Mouse (Mus musculus) mature B cell (primary cell): ENCODE data around the gene Barhl1.

Experiments used
- in situ Hi-C: fragments of 300-500 bp; cut with MboI; formaldehyde crosslinking; loops from 2 replicates; pipeline ENCODE4 v1.14.3; 2019

The Barhl1 gene

DNA sequence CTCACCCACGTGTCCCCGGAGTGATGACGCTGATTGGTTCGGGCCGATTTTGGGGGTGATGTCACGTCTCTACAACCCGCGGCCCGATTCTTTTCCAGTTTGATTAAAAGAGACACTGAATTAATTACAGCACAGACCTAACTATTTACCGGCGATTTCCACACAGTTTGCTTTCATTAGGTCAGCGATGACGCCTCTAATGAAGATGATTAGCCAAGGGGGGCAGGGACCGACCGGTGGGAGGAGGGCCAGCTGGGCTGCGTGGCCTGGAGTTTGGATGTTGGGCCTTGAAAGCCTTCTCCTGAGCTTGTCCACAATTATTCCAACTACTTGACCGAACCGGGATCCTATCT lies at the start of gene Barhl1:
TSS of gene Barhl1 (minus strand) at position 156 of the 353 bp plus-strand sequence.
- in situ Hi-C loops = no loop called here

DNA sequence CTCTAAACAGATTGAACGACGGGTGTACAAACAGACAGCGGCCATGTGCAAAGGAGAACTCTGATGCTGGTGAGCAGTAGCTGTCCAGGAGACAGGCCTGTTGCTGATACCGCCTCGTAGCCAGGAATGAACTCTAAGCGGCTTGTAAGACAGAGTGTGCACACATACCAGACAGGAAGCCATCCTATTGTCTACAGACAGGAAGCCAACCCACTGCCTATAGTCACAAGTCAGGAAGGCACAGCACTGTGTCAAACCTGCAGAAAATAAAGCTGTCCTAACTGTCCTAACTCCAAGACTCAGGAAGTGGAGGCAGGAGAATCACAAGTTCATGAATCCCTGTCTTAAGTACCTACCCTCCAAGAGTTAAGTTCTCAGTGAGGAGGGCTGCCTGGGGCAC lies 47.1 kb upstream of the Barhl1 start:
- in situ Hi-C loops = no loop called here

DNA sequence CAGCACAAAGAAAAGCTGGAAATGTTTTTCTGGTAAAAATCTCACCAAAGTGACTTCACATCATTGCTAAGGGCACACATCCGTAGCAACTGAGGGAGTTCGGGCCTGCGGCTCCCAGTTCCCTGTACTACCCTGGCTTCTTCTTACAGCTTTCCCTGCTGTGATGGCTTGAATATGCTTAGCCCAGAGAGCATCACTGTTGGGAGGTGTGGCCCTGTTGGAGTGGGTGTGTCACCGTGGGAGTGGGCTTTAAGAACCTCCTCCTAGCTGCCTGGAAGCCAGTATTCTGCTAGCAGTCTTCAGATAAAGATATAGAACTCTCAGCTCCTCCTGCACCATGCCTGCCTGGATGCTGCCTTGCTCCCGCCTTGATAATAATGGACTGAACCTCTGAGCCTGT lies 45.2 kb upstream of the Barhl1 start:
- in situ Hi-C loops = no loop called here

DNA sequence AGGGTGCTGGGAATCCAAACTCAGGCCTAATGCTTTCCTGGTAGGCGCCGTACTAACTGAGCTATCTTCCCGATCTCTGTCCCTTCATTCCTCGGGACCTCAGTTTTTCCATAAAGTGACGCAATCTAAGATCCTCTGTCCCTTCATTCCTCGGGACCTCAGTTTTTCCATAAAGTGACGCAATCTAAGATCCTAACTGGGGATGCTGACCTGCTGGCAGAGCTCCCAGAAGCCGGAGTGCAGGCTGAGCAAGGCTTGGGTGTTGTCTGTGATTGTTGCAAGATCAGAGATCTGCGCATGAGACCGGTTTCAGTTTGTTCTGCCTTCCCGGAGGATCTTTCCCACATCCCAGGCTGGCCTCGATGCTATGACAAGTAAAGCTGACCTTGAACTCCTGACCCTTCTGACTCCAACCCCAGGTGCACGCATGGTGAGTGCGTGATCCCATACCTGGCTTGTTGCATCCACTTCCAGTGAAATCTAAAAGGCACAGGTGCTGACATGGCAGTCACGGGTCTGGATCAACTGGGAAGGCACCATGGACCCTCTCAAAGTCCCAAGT lies 44.6 kb upstream of the Barhl1 start:
- in situ Hi-C loops = no loop called here

DNA sequence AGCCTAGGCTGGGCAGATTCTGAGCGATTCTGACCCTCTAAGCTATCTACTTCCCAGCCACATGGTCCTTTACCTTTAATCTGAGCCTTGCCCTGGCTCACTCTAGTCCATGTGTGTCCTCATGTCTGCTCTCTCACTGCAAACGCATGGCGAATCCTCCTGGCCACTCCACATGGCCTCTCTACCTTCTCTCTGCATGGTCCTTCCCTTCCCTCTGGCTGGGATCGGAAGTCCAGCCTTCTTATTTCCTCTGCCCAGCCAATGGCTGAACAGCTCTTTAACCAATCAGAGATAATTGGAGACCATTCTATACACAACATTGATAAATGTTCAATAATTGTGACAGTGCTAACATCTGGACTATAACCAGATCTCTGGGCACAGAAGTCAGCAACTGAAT lies 40.4 kb upstream of the Barhl1 start:
- in situ Hi-C loops = no loop called here

DNA sequence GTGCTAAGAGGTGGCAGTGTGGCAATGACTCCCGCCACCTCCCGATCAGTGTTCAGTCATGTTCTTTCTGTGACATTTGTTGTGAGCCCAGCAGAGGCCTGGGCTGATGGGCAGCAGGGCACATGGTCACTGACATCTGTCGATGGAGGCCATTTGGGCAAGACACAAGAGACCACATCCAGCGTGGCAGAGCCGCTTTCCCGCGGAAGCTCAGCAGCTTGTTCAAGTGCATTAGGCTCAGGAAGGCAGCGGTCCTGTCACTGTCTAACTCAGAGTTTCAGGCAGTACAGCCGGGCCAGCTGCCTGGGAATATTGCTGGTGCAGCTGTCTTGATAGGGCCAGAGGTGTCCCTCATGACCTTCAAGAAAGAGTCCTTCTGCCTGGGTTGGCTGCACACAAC lies 38.1 kb upstream of the Barhl1 start:
- in situ Hi-C loops = no loop called here

DNA sequence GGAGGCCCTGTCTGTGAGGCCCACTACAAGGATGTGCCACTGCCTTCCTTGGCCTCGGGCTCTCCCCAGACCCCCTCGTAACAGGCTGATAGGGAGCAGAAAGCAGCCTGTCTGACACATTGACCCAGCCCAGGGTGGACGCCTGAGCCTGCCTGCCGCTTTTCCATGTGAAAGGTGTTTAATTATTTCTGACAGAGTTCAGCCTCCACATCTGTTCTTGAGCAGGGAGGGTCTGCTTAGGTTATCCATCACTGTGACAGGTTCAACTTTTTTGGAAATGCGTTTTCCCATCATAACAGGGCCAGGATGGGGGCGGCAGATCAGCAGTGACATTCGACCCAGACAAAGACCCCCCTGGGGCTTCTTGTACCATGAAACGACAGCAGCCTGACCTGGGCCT lies 36.5 kb upstream of the Barhl1 start:
- in situ Hi-C loops = no loop called here

DNA sequence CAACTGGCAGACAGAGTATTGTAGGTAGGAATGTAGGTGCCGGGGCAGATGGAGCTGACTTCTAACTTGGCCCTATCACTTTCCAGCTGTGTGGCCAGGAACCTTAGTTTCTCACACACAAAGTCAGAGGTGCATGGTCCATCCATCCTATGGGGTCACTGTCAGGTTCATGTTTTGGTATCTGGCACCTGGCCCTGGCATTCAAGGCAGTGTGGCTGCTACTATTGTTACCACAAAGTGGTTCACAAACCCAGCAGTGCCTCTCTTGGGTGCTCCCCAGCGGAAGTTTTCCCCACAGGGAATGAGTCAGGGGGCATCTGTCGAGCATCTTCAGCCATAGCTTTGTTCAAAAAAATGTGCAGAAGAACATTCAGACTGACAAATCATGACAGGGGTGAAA lies 29.8 kb upstream of the Barhl1 start:
- in situ Hi-C loops = no loop called here

DNA sequence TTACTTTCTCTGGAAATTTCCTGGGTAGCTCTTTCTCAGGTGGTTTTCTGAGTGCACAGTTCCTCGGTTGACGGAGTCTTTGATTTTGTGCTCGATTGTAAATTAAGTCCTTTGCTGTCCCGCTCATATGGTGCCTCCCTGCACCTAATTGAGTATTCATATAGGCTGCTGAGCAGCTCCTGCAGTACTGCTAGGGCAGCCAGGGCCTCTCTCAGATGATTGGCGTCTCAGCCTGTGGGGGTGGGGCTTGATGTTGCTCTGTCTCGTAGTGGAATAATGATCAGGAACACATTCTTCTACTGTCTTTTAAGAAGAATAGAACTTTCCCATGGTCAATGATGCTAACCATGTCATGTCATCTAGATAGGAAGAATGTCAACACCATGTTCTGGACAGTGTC lies 28.9 kb upstream of the Barhl1 start:
- in situ Hi-C loops = no loop called here

DNA sequence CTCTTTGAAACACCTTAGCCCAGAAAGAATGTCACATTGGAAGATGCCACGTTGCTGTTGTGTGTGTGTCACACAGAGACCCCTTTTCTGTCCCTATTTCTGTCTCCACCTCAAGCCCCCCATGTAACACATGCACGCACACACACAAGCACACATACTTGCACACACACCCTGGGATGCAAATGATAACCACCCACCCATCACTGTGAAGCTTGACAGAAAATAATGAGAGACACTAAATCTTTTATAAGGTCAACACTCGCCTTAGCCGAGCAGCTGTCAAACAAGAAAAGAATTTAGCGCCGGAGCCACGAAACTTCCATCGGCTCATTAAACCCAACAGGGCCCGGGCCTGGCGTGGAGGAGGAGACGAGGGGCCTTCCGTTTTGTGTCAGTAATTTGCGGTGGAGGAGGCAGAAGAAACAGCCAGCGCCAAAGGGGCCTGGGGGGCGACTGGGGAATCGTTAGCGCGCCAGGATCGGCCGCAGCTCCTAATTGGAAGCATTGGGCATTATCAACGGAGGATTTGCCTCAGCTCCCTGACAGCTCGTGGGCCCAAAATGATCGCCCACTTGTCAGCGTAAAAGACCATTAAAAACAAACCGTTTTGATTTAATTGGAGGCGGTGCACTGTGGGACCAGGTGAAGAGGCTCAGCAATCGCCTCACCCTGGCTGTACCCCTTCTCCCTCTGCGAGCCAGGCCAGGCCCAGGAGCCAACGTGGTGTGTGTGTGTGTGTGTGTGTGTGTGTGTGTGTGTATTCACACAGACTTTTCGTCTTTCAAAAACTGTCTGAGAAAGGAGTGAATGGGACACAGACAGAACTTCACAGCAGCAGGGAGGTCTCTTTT lies 27.4 kb upstream of the Barhl1 start:
- in situ Hi-C loops = no loop called here

DNA sequence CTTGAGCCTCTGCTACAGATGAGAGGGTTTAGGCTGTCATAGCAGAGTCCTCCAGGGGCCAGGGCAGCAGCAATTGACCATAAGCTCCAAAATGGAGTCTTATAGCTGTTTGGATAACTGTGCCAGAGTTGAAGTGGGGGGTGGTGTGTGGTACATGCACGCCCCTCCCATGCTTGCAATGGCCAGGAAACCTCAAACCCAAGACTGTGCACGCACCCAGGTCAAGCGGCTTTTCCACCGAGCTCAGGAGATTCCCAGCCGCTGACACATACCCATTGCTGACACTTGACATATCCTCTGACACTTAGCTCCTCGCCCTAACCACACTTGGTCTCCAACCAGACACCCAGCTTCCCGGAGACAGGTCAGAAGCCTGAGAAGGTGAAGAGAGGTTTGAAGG lies 22.5 kb upstream of the Barhl1 start:
- in situ Hi-C loops = no loop called here

DNA sequence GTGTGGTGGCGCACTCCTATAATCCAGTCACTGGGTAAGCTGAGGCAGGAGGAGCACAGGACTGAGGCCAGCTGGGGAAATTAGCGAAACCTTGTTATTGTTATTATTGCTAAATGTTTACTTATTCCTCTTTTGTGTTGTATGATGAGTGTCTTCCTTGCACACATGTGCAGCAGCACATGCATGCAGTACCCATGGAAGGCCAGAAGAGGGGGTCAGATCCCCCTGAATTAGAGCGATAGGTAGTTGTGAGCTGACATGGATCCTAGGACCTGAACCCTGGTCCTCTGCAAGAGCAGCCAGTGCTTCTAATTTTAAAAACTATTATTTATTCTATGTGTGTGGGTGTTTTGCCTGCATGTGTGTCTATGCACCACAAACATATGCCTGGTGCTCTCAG lies 14.1 kb upstream of the Barhl1 start:
- in situ Hi-C loops = no loop called here

DNA sequence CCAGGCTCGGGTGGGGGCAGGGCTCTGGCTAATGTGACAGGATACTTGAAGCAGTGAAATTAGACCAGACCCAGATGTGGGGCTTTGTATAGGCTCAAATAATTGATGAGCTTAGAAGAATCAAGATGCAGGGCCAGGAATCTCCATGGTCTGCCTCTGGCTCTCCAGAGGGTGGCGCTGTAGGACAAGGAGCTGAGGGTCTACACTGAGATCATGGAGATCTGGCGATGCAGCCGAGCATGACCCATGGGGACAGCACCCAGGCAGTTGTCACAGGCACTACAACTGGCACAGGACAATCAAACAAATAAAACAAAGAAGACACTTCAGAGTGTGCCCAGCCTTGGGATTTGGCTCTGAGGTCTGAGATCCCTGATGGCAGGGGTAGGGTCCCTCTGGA lies 7.4 kb upstream of the Barhl1 start:
- in situ Hi-C loops = no loop called here

DNA sequence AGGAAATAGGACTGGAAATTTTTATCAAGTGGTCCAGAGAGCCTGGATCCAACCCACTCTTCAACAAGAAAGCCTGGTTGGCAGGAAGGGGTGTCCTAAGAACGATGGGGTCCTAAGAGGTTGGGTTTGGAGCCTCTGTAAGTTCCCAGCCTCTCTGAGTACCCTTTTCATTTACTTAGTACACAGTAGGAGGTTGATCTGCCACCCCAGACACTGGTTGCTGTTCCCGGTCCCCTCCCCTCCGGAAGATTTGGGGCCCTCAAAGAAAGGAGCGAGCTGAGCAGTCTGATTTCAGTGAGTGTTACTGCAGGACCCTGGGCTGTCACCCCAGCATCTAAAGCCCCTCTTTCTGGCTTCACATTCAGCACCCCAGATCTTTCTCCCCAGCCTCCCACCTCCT lies 2.5 kb upstream of the Barhl1 start:
- in situ Hi-C loops = no loop called here

DNA sequence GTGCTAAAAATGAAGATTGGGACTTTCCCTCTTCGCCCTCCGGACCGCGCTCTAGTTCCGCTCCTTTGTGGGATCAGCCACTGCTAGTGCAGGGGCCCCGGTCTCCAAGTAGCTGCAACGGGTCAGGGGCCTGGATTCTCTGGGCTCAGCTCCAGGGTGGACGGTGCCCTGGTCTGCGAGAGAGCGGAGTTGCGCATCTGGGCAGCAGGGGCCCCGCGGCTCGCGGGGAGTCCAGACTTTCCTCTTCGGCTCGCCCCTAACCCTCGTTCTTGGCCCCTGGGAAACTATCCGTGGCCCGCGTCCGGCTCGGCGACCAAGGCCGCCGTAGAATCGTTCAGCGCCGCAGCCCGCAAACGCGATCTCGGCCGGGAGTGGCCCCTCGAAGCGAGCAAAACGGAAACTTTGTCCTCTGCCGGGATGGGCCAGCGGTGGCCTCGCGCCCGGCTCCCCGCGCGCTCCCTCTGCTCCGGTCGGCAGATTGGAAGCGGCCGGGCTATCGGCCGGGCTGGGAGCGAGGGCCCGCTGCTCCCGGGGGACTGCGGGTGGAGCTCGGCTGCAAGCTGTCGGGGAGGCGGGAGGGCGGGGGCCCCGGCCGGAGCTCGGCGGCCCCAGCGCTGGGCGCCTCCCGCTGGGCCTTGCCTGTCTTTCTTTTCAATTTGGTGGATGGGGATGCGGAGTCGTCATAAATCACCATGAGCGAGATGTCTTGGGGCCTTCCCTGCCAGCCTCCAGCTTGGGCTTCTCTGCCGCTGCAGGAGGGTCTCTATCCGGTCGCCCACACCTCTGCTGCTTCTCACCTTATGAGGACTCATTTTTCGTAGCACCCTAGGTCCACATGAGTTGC lies 1.3 kb upstream of the Barhl1 start:
- in situ Hi-C loops = no loop called here

DNA sequence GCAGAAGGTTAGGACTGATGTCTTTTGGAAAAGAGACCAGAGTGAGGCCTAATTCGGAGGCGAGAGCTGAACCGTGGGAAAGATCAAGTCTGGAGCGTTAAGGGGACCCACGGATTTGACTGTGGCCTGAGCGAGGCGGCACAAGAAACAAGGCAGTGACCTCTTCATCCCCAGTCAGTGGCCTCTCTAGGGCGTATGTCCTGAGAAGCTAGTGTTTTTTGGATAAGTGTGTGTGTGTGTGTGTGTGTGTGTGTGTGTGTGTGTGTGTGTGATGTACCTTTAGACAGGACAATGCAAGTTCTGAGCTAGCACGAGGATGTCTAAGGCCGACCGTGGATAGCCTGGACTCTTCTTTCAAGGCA lies 669 bp upstream of the Barhl1 start:
- in situ Hi-C loops = no loop called here

DNA sequence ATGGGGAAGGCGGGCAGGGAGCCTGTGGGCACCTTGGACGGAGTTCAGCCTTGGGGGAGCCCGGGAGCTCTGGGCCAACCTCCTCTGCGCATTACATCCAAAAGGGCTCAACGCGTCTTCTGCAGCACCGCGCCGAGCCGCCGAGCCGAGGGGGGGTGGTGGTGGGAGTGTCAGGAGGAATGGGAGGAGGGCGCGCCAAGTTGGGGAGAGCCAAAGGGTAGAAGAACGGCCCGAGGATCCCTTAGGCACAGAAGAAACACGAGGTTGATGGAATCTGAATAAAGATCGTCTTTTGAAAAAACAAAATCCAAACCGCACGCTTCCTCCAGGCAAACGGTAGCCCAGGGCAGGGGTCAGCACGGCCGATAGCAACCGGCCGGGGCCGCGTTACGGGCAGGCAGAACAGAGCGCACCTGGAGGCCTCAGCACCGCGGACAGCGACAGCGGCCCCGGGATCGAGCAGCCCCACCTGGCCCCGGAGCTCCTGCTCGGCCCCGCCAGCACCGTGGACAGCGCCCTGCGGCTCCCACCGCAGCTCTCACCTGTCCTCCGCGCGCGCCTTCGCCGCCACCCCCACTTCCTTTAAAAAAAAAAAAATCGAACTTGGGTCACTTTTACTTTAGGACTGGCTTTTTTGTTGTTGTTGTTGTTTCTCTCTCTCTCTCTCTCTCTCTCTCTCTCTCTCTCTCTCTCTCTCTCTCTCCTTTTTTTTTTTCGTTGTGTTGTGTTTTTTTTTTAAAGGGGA lies 528 bp downstream of the Barhl1 start:
- in situ Hi-C loops = no loop called here

DNA sequence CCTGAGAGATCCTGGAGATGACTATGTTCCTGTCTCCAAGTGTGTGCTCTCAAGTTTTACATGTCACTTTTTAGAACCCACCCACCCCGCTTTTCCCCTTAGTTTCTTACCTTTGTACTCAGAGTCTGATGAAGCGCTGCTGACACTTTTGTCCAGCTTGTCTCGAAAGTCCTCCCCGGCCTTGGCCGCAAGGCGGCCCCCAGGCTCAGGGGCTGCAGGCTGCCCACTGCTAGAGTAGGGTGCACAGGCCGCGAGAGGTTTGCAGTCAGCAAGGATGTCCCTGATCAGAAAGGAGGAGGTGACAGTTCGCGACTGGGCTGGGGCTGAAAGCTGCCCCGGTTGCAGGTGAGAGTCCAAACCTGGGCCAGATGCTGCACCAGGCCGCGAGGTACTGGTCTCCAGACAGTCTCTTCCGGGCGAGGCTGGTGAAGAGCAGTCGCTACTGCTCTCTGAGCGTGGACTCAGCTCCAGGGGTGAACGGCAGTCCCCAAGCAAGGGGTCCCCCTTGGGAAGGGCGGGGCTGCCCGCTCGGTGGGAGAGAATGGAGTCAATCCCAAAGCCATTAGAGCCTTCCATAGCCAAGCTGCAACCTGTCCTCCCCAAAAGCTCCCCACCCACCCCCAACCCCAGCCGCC lies 1.2 kb downstream of the Barhl1 start:
- in situ Hi-C loops = no loop called here

DNA sequence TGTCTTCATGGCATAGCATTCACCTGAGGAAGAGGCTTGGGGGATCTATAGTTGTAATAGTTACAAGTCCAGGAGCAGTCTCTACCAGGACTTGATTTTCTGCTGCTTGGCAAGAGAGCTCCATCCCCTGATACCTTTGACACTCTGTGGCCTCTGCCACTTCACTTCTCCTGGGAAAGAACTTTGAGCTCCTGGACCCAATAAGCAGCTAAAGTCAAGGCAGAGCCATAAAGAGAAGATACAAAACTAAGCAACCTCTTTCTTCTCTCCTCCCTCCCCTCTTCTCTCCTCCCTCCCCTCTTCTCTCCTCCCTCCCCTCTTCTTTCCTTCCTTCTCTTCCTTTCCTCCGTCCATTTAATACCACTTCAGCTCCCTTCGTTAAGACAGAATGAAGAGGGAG lies 2.3 kb downstream of the Barhl1 start:
- in situ Hi-C loops = no loop called here

DNA sequence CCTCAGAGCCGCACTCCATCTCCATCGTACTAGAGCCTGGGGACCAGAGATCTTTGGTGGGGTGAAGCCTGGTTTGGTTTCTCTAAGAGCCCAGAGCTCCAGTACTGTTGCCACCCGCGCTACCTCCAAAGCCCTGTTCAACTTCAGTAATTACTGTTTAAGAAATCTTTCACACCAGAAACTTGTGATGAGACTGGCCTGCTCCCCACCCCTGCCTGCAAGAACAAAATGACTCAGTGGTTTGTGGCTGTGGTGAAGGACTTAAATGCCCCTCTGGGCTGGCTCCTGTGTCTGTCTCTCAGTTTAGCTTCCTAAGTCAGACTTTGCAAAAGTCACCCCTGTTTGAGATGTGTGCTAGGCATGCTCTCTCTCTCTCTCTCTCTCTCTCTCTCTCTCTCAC lies 3.5 kb downstream of the Barhl1 start:
- in situ Hi-C loops = no loop called here

DNA sequence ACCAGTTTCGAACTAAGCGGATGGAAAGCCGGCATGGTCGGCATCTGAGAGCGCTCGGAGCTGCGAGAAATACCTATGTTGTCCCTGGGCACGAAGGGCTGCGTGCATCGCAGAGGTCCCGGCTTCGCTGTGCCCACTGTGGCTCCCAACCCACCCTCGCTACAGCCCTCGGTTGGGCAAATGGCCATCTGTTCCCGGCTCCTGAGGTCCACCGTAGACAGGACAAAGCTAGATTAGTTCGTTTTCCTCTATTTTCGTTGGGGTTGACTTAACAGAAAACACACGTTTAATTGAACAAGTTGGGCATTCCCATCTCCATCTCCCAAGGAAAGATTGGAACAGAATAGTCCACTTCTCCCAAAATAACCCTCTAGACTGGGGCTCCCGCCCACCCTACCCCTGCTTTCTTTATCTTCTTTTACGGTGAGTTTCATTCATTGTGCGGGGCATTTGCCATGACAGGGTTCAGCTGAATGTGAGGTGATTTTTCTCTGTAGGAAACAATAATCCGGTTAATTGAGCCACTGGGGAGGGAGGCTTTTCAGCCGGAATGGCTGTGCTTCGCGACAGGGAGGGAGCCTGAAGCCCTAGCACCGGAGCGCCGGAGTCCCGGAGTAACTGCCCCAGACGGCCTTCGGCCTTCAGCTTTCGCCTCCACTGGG lies 4.3 kb downstream of the Barhl1 start:
- in situ Hi-C loops = no loop called here
